Mouse (Mus musculus): ENCODE data around the gene Lhpp. TPM values are rescaled to one million over a fixed set of nuclear protein-coding genes. Genes with fewer than 3 reads are reported as not detected.
A peak's percentile ranks its signal among the peaks of the same experiment; 100 is the strongest.

Gene Lhpp
- polyA plus RNA-seq, 1 experiment = 11.1 TPM

DNA sequence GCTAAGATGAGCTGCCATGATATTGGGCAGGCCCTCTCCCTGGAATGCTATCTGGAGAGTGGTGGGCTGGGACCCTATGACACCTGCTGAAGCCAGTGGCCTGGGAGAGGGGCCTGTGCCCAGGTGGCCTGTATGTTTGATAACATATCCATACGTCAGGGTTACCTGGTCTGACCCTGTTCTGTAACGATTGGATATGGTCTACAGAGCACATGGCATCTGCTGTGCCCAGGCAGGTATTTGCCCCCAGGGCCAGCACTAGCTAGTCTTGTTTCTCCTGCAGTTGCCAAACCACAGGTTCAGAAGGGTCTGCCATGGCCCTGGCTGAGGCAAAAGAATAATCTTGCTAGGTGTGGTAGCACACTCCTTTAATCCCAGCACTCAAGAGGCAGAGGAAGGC lies 83.1 kb downstream of the Lhpp start:
- Histone ChIP-seq H3K4me3 (ENCODE audit: insufficient read depth, low read depth, low read length) (no peak overlapping the region), H3K27ac (replicated peaks; ENCODE audit: low read depth, low read length) (no peak overlapping the region), H3K4me1 (ENCODE audit: control insufficient read depth, insufficient read depth, insufficient read length, low read length) (peaks cover 43% of the 10 kb centered on the region)

DNA sequence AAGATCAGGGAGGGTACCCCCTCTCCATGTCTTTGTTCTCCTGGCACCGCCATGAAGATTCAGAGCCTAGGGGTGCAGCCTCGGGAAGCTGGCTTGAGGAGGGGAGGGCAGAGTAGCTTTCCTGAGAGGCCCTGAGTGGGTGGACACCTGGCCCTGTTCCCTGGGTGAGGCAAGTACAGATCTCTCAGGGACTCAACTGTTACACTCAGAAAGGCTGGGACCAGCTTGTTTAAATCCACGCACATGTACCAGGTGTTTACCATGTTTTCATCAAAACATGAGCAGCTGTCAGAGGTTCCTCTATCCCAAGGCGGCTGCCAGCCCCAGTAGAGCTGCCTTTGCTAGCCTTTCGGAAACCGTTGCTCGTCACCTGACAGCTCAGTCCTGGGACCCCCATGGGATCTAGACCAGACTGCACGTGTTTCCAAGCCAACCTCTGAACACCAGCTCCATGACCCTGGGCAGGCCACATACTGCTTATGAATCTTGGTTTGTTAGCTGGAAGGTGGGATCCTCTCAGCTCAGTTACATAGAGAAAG lies 86.9 kb downstream of the Lhpp start:
- H3K4me1 ChIP-seq (ENCODE audit: control insufficient read depth, insufficient read depth, insufficient read length, low read length) = peaks cover 40% of the 10 kb centered on the region
- peak overlapping the region; percentile 52 for H3K27ac ChIP-seq (replicated peaks; ENCODE audit: low read depth, low read length)
- no peak overlapping the region for H3K4me3 ChIP-seq (ENCODE audit: insufficient read depth, low read depth, low read length)

- Histone ChIP-seq H3K27ac (replicated peaks; ENCODE audit: low read depth, low read length) (peak overlapping the region; percentile 82), H3K4me3 (ENCODE audit: insufficient read depth, low read depth, low read length) (no peak overlapping the region), H3K4me1 (ENCODE audit: control insufficient read depth, insufficient read depth, insufficient read length, low read length) (peaks cover 44% of the 10 kb centered on the region)
Observed at GRCm38 (mm10) chr7:132698737-132699136, 88.3 kb downstream of the Lhpp start.

GRCm38 (mm10) chr7:132699165-132699564 lies 88.7 kb downstream of the Lhpp start:
- Histone ChIP-seq H3K4me3 (ENCODE audit: insufficient read depth, low read depth, low read length) (no peak overlapping the region), H3K4me1 (ENCODE audit: control insufficient read depth, insufficient read depth, insufficient read length, low read length) (peaks cover 48% of the 10 kb centered on the region), H3K27ac (replicated peaks; ENCODE audit: low read depth, low read length) (peak overlapping the region; percentile 82)

- H3K27ac ChIP-seq (replicated peaks; ENCODE audit: low read depth, low read length) = peak overlapping the region; percentile 82
- H3K4me3 ChIP-seq (ENCODE audit: insufficient read depth, low read depth, low read length) = no peak overlapping the region
- H3K4me1 ChIP-seq (ENCODE audit: control insufficient read depth, insufficient read depth, insufficient read length, low read length) = peaks cover 52% of the 10 kb centered on the region
Observed at GRCm38 (mm10) chr7:132699639-132700038, 89.2 kb downstream of the Lhpp start.

- Histone ChIP-seq H3K27ac (replicated peaks; ENCODE audit: low read depth, low read length) (peak overlapping the region; percentile 82), H3K4me1 (ENCODE audit: control insufficient read depth, insufficient read depth, insufficient read length, low read length) (peaks cover 54% of the 10 kb centered on the region), H3K4me3 (ENCODE audit: insufficient read depth, low read depth, low read length) (no peak overlapping the region)
Observed at GRCm38 (mm10) chr7:132700107-132700506, 89.7 kb downstream of the Lhpp start.

- H3K4me3 ChIP-seq (ENCODE audit: insufficient read depth, low read depth, low read length) = no peak overlapping the region
- H3K4me1 ChIP-seq (ENCODE audit: control insufficient read depth, insufficient read depth, insufficient read length, low read length) = peaks cover 62% of the 10 kb centered on the region
- H3K27ac ChIP-seq (replicated peaks; ENCODE audit: low read depth, low read length) = no peak overlapping the region
Observed at GRCm38 (mm10) chr7:132701412-132701811, 91.0 kb downstream of the Lhpp start.

DNA sequence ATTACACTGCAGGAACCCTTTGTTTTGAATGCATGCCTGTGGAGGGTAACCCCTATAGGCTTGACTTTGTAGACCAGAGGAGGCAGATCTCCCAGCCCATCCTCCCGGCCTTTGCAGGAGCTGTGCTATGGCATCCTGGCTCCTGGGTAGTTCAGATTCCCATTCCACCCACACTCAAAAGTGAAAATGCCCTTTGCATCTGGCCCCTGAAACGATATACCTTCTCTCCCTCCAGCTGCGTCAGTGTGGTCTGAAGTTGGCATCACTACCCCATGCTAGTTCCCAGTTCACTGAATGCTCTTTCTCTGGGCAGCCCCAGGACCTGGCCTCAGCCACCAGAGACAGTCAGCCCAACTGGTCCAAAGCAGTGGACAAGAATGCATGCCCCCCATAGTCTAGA lies 91.6 kb downstream of the Lhpp start:
- H3K27ac ChIP-seq (replicated peaks; ENCODE audit: low read depth, low read length) = no peak overlapping the region
- H3K4me3 ChIP-seq (ENCODE audit: insufficient read depth, low read depth, low read length) = no peak overlapping the region
- H3K4me1 ChIP-seq (ENCODE audit: control insufficient read depth, insufficient read depth, insufficient read length, low read length) = peaks cover 58% of the 10 kb centered on the region

DNA sequence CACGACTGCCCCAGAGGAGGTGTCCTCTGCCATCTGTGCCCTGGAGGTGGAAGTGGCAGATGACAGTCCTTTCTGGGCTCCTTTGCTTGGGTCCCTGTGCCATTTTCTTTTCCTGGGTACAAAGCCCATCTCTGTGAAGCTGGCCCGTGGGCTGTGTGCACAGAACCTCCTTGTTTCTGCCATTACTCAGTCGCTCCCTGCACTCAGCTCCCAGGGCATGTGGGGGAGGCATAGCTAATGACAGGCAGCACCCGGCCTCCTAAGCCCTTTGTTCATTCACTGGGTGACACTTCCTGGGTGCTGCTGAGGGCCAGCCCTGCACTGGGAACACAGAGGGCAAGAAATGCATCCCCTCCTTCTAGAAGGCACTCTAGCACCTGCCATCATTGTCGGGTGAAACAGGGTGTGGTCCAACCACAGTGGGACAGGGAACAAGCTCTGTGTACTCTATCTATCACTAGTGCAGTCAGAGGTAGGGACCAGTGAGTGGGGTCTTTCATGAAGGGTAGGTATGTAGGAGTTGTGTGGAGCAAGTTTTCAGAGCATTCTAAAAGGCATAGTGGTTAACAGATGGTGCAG lies 92.1 kb downstream of the Lhpp start:
- Histone ChIP-seq H3K4me3 (ENCODE audit: insufficient read depth, low read depth, low read length) (no peak overlapping the region), H3K4me1 (ENCODE audit: control insufficient read depth, insufficient read depth, insufficient read length, low read length) (peaks cover 53% of the 10 kb centered on the region), H3K27ac (replicated peaks; ENCODE audit: low read depth, low read length) (no peak overlapping the region)

DNA sequence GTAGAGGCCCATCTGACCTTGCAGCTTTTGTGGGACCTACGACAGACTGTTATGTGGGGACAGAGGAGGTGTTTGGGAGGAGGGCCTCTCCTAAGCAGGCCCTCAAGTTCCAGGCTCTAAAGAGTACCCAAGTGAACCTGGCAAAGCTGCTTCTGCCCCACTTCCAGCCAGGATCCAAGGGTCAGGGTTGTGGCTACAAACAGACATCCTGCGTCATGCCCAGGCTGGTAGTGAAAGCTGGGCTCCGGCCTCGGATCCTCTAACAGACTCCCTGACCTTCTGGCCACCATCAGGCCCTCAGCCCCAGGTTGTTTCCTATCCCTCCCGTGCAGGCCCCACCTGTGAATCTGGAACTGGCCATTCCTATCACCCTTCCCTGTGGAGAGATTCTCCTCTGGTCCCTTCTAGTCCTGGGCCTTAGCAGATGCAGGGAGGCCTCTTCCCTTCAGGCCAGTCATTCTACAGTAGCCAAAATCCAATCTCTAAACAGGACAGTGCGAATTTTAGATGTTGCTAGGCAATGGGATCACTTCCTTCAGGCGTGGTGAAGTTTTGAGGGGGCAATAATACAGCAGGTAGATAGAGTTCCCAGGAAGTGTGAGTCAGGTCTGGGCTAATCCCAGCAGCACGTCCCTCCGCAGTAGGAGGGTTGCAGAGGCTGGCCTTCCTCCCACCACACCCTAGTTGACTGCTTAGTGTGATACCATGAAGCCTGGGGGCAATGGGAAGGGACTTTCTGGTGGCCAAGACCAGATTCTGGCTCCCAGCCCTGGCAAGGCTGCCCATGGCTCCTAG lies 93.3 kb downstream of the Lhpp start:
- peak overlapping the region; percentile 80 for H3K27ac ChIP-seq (replicated peaks; ENCODE audit: low read depth, low read length)
- peaks cover 46% of the 10 kb centered on the region for H3K4me1 ChIP-seq (ENCODE audit: control insufficient read depth, insufficient read depth, insufficient read length, low read length)
- no peak overlapping the region for H3K4me3 ChIP-seq (ENCODE audit: insufficient read depth, low read depth, low read length)

- peaks cover 43% of the 10 kb centered on the region for H3K4me1 ChIP-seq (ENCODE audit: control insufficient read depth, insufficient read depth, insufficient read length, low read length)
- peak overlapping the region; percentile 80 for H3K27ac ChIP-seq (replicated peaks; ENCODE audit: low read depth, low read length)
- no peak overlapping the region for H3K4me3 ChIP-seq (ENCODE audit: insufficient read depth, low read depth, low read length)
Observed at GRCm38 (mm10) chr7:132704310-132704875, 94.0 kb downstream of the Lhpp start.

- Histone ChIP-seq H3K4me1 (ENCODE audit: control insufficient read depth, insufficient read depth, insufficient read length, low read length) (peaks cover 41% of the 10 kb centered on the region), H3K27ac (replicated peaks; ENCODE audit: low read depth, low read length) (peak overlapping the region; percentile 80), H3K4me3 (ENCODE audit: insufficient read depth, low read depth, low read length) (no peak overlapping the region)
Observed at GRCm38 (mm10) chr7:132705130-132705529, 94.7 kb downstream of the Lhpp start.

- Histone ChIP-seq H3K4me1 (ENCODE audit: control insufficient read depth, insufficient read depth, insufficient read length, low read length) (peaks cover 61% of the 10 kb centered on the region), H3K4me3 (ENCODE audit: insufficient read depth, low read depth, low read length) (no peak overlapping the region), H3K27ac (replicated peaks; ENCODE audit: low read depth, low read length) (peak overlapping the region; percentile 35)
Observed at GRCm38 (mm10) chr7:132711579-132711978, 101.1 kb downstream of the Lhpp start.

GRCm38 (mm10) chr7:132712044-132712708 lies 101.7 kb downstream of the Lhpp start:
- Histone ChIP-seq H3K4me3 (ENCODE audit: insufficient read depth, low read depth, low read length) (no peak overlapping the region), H3K4me1 (ENCODE audit: control insufficient read depth, insufficient read depth, insufficient read length, low read length) (peaks cover 61% of the 10 kb centered on the region), H3K27ac (replicated peaks; ENCODE audit: low read depth, low read length) (peak overlapping the region; percentile 35)

- Histone ChIP-seq H3K27ac (replicated peaks; ENCODE audit: low read depth, low read length) (peak overlapping the region; percentile 98), H3K4me3 (ENCODE audit: insufficient read depth, low read depth, low read length) (no peak overlapping the region), H3K4me1 (ENCODE audit: control insufficient read depth, insufficient read depth, insufficient read length, low read length) (peaks cover 69% of the 10 kb centered on the region)
Observed at GRCm38 (mm10) chr7:132712956-132713355, 102.5 kb downstream of the Lhpp start.

All from brown adipose tissue, adult 24 weeks (tissue).